Mouse (Mus musculus): ENCODE measurements around the gene Hoxd12. TPM values are rescaled to one million over a fixed set of nuclear protein-coding genes. Genes with fewer than 3 reads are reported as not detected.
A peak's percentile ranks its signal among the peaks of the same experiment; 100 is the strongest.

The Hoxd12 gene
- polyA plus RNA-seq, 1 experiment from 2014 or later = not detected

DNA sequence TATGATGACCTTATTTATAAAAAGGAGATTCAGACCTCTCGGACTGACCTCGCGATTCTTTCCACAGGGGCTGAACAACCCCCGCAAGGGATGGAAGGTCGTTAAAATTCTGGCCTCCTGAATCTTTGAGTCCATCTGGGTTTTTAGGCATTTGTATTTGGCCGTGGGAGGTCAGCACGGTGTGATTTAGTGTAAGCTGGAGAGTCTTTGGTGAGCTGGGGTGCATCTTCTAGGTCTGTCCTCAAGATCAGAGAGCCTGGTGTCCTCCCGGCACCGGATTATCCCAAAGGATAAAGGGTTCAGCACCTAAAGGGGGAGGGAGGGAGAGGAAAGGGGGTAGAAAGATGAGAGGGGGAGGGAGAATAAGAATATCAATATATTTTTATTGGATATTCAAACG lies 28.5 kb downstream of the Hoxd12 start:
- H3K4me3 ChIP-seq = no peak overlapping the region
- no peak overlapping the region for H3K9ac ChIP-seq (replicated peaks)
- no peaks in the 10 kb centered on the region for H3K36me3 ChIP-seq
- peaks cover 16% of the 10 kb centered on the region for H3K4me1 ChIP-seq
- H3K27ac ChIP-seq (replicated peaks) = no peak overlapping the region
- no peak overlapping the region for H3K4me2 ChIP-seq (replicated peaks)
- no peaks in the 10 kb centered on the region for H3K9me3 ChIP-seq
- ATAC-seq (replicated peaks) = no peak
- peaks cover 93% of the 10 kb centered on the region for H3K27me3 ChIP-seq
- 3% methylated on average over 10 of the region's 10 CpGs for WGBS

DNA sequence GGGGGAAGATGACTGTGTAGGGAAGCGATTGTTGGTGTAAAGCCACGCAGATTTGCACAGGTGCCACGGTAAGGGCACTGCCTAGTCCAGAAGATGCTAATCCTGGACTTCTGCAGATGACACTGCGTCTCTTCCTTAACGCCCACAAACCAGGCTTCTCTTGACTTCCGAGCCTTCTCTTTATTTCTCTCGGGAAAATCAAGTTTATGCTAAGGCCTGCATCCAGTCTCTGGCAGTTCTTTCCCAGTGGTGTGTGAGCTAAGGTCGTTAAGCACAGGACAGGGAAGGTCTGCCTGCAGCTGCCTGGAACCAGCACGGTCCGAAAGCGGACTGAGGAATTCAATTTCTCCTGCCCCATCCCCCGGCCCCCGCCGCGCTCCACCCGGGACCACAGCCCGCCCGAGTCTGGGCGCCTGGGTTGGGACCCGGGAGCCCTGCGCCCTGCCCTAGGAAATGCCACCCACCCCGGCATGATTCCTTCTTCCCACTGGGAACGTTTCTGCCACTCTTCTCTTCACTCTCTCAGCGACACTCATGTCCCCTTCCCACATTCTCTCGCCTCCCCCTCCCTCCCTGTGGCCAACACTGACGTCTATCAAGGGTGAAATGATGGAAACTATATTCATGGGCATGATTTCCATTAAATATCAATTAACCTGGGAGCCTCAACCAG lies 29.0 kb downstream of the Hoxd12 start:
- ATAC-seq (replicated peaks) = 0 out of 2 replicates have a peak, but pooled peaks have one; percentile 16
- peaks cover 94% of the 10 kb centered on the region for H3K27me3 ChIP-seq
- no peak overlapping the region for H3K27ac ChIP-seq (replicated peaks)
- WGBS = 2% methylated on average over 26 of the region's 26 CpGs
- H3K36me3 ChIP-seq = no peaks in the 10 kb centered on the region
- H3K4me3 ChIP-seq = no peak overlapping the region
- no peak overlapping the region for H3K4me2 ChIP-seq (replicated peaks)
- no peak overlapping the region for H3K9ac ChIP-seq (replicated peaks)
- no peaks in the 10 kb centered on the region for H3K9me3 ChIP-seq
- H3K4me1 ChIP-seq = peaks cover 14% of the 10 kb centered on the region

DNA sequence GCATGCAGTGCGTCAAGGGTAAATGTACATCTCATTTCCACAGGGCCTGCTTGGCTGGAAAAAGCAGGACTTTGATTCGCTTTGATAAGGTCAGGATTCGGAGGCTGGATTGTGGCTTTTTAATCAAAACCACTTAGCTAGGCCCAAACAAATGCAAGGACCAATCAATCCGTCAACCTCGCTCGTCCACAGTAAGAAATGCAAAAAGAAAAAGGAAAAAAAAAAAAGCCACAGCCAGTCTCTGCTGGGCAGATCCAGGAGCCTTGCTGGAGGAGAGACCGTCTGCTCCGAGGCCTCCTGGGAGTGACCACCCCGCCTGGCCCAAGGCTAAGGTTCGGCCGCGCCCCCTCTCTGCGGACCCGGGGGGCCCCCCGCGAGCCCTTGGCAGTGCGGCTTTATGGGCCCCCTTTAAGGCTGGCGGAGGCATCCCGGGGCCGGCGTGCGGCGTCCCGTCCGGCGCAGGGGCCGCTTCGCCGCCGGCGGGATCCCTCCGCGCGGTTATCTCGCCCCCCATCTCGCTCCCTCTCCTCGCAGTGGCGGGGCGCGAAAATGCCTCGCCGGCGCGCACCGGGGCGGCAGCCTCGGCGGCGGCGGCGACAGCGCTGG lies 29.7 kb downstream of the Hoxd12 start, which contains the start of gene Hoxd8:
TSS of gene Hoxd8 (plus strand) at position 223 of the 606 bp plus-strand sequence.
- ATAC-seq (replicated peaks) = no peak
- under 1% methylated on average over 41 of the region's 52 CpGs for WGBS

DNA sequence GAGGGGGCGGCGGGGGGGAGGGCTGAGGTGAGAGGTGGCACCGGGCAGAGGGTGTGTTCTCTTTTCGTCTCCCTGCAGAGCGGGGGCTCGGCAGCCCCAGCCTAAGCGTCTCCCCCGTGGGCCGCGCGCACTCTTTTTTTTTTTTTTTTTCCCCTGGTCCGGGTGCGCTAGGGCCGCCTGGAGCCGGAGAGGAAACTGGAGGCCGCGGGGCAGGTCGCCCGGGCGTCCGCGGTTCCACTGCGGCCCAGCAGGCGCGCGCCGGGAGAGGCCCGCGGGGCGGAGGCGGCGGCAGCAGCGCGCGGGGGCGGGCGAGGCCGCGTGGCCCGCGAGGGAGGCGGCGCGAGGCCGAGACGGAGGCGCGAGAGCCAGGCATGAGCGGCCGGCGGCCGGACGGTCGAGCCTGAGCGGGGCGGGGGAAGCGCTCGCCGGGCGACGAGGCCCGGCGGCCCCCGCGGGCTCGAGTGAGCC lies 30.2 kb downstream of the Hoxd12 start:
- WGBS = under 1% methylated on average over 59 of the region's 66 CpGs
- no peak overlapping the region for H3K9ac ChIP-seq (replicated peaks)

More for the DNA sequence above, 29.7 kb downstream of the Hoxd12 start, which contains the start of gene Hoxd8:
- peak within 1 kb of the TSS; percentile 32 for H3K4me3 ChIP-seq
- peaks cover 14% of the 10 kb centered on the region for H3K4me1 ChIP-seq
- H3K9ac ChIP-seq (replicated peaks) = no peak within 1 kb of the TSS
- H3K4me2 ChIP-seq (replicated peaks) = peak within 1 kb of the TSS; percentile 45
- no peaks in the 10 kb centered on the region for H3K9me3 ChIP-seq
- peaks cover 94% of the 10 kb centered on the region for H3K27me3 ChIP-seq
- H3K27ac ChIP-seq (replicated peaks) = no peak within 1 kb of the TSS
- no peaks in the 10 kb centered on the region for H3K36me3 ChIP-seq

DNA sequence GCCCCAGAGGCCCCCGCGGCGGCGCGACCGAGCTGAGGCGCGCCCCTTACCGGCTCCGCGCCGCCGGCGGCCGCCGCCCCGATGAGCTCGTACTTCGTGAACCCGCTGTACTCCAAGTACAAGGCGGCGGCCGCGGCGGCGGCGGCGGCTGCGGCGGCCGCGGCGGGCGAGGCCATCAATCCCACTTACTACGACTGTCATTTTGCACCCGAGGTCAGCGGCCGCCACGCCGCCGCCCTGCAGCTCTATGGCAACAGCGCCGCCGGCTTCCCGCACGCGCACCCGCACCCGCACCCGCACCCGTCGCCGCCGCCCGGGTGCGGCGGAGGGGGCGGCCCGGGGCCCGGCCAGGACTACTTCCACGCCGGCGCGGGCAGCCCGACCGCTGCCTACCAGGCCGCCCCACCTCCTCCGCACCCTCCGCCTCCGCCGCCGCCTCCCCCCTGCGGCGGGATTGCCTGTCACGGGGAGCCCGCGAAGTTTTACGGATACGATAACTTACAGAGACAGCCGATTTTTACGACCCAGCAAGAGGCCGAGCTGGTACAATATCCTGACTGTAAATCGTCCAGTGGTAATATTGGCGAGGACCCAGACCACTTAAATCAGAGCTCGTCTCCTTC lies 30.8 kb downstream of the Hoxd12 start:
- H3K27ac ChIP-seq (replicated peaks) = no peak overlapping the region
- peaks cover 94% of the 10 kb centered on the region for H3K27me3 ChIP-seq
- peak overlapping the region; percentile 32 for H3K4me3 ChIP-seq
- H3K4me1 ChIP-seq = peaks cover 14% of the 10 kb centered on the region
- H3K4me2 ChIP-seq (replicated peaks) = peak overlapping the region; percentile 45
- no peaks in the 10 kb centered on the region for H3K9me3 ChIP-seq
- H3K9ac ChIP-seq (replicated peaks) = no peak overlapping the region
- H3K36me3 ChIP-seq = no peaks in the 10 kb centered on the region
- WGBS = under 1% methylated on average over 64 of the region's 85 CpGs
- ATAC-seq (replicated peaks) = no peak; the same call in 1 of the 2 replicates

More for the DNA sequence above, 30.2 kb downstream of the Hoxd12 start:
- H3K4me2 ChIP-seq (replicated peaks) = peak overlapping the region; percentile 45
- H3K27ac ChIP-seq (replicated peaks) = no peak overlapping the region
- H3K27me3 ChIP-seq = peaks cover 94% of the 10 kb centered on the region
- H3K36me3 ChIP-seq = no peaks in the 10 kb centered on the region
- no peak; the same call in 1 of the 2 replicates for ATAC-seq (replicated peaks)
- H3K4me3 ChIP-seq = peak overlapping the region; percentile 32
- H3K4me1 ChIP-seq = peaks cover 14% of the 10 kb centered on the region
- H3K9me3 ChIP-seq = no peaks in the 10 kb centered on the region

DNA sequence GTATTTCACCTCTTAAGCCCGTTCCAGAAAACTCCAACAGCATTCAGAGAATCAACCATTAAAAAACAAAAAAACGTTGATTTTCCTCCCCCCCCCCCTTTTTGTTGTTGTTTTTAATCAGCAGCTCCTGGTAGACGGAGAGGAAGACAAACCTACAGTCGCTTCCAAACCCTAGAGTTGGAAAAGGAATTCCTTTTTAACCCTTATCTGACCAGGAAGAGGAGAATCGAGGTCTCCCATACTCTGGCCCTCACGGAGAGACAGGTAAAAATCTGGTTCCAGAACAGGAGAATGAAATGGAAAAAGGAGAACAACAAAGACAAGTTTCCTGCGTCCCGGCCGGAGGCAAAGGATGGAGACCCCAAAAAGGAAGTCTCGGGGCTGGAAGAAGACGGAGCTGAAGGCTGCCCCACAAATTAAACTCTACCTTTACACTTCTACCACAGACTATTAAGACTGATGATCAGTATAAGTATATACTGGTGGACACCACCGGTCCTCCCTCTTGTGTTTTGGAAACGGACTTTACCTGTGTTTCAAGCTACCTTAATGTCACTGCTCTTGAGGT lies 31.7 kb downstream of the Hoxd12 start:
- Histone ChIP-seq H3K9ac (replicated peaks) (no peak overlapping the region), H3K27me3 (peaks cover 93% of the 10 kb centered on the region), H3K4me3 (no peak overlapping the region), H3K4me1 (peaks cover 14% of the 10 kb centered on the region), H3K36me3 (no peaks in the 10 kb centered on the region), H3K4me2 (replicated peaks) (no peak overlapping the region), H3K9me3 (no peaks in the 10 kb centered on the region), H3K27ac (replicated peaks) (no peak overlapping the region)
- 1% methylated on average over 13 of the region's 13 CpGs for WGBS
- no peak for ATAC-seq (replicated peaks)

DNA sequence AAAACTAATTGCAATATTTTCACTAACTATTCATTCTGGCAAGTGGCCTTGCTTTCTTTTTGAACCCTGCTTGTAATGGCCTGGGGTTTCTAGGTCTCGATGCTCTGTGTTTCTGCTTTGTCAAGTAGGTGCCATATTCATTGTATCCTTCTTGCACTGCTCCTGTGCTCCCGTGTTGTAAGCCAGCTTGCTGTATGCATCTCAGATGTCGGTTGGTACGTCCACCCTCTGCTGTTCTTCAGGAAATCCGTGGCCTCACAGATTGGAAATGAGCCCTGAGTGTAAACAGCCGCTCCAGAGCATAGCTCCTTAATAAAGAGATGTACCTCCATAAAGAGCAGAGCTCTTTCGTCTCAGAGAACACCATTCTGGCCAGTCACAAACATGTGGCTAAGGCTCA lies 32.8 kb downstream of the Hoxd12 start:
- Histone ChIP-seq H3K9me3 (no peaks in the 10 kb centered on the region), H3K27me3 (peaks cover 94% of the 10 kb centered on the region), H3K36me3 (no peaks in the 10 kb centered on the region), H3K27ac (replicated peaks) (no peak overlapping the region), H3K4me1 (peaks cover 21% of the 10 kb centered on the region), H3K4me2 (replicated peaks) (no peak overlapping the region), H3K9ac (replicated peaks) (no peak overlapping the region), H3K4me3 (no peak overlapping the region)
- WGBS = 7% methylated on average over 7 of the region's 7 CpGs
- ATAC-seq (replicated peaks) = no peak

DNA sequence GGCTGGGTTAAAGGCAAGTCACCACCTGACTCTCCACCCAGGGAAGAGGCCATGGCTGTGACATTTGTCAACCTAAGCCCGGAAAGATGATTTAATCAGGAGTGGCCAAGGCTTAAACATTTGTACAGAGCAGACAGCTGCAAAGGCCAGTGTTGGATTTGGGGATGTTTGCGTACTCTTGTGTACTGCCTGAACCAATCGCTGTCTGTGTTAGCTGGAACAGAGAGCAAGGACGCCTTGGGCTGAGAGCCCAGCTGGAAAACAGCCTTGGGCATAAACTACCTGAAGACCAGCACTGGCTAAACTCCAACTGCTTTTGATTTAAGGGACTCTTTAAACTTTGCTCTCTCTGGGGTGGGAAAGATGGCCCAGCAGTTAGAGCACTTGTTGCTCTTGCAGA lies 33.9 kb downstream of the Hoxd12 start:
- Histone ChIP-seq H3K9me3 (no peaks in the 10 kb centered on the region), H3K27me3 (peaks cover 95% of the 10 kb centered on the region), H3K27ac (replicated peaks) (no peak overlapping the region), H3K4me2 (replicated peaks) (no peak overlapping the region), H3K4me3 (no peak overlapping the region), H3K36me3 (no peaks in the 10 kb centered on the region), H3K9ac (replicated peaks) (no peak overlapping the region), H3K4me1 (peaks cover 21% of the 10 kb centered on the region)
- WGBS = 2% methylated on average over 4 of the region's 4 CpGs
- no peak for ATAC-seq (replicated peaks)

DNA sequence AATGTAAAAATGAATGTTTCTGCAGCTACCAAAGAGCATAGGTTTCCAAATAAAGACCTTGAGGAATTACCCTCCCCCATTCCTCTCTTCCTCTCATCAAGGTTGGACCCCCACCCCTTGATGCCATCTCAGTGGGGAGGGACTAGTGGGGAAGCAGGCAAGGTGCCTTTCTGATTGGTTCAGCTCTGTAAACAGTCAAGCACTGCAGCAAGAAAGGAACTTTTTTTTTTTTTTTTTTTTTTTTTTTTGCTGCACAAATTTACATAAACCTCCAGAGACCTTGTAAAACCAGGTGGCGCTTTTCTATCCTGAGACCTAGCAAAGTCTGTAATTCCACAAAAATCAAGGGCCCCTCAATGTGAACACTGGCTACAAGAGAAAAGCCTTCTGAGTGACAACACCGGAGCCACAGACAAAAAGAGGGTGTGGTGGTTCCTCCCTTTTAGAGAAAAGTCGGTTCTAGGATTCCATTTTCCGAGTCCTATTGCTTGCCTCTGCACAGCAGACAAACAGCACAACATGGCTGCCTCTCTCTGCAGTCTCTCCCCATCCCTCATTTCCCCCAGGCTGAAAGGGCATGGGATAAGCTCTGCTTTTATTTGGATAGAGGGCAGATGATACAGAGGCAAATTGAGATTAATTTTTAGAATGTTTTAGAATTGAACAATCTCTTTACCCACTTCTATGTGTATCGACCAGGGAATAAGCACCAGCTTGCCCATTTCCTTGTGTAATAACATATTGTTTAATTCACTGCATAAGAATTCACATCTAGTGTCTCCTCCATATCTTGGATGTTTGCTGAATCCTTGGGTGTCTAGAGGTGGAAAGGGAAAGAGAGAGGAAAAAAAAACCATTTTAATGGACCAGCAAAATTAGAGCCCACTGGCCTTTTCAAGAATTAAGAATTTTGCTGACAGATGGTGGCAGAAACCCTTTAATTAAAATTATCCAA lies 34.9 kb downstream of the Hoxd12 start:
- H3K27ac ChIP-seq (replicated peaks) = no peak overlapping the region
- H3K9ac ChIP-seq (replicated peaks) = no peak overlapping the region
- H3K4me2 ChIP-seq (replicated peaks) = no peak overlapping the region
- H3K4me3 ChIP-seq = no peak overlapping the region
- WGBS = 2% methylated on average over 5 of the region's 5 CpGs
- H3K4me1 ChIP-seq = peaks cover 18% of the 10 kb centered on the region
- ATAC-seq (replicated peaks) = no peak
- peaks cover 95% of the 10 kb centered on the region for H3K27me3 ChIP-seq
- H3K9me3 ChIP-seq = no peaks in the 10 kb centered on the region
- no peaks in the 10 kb centered on the region for H3K36me3 ChIP-seq

DNA sequence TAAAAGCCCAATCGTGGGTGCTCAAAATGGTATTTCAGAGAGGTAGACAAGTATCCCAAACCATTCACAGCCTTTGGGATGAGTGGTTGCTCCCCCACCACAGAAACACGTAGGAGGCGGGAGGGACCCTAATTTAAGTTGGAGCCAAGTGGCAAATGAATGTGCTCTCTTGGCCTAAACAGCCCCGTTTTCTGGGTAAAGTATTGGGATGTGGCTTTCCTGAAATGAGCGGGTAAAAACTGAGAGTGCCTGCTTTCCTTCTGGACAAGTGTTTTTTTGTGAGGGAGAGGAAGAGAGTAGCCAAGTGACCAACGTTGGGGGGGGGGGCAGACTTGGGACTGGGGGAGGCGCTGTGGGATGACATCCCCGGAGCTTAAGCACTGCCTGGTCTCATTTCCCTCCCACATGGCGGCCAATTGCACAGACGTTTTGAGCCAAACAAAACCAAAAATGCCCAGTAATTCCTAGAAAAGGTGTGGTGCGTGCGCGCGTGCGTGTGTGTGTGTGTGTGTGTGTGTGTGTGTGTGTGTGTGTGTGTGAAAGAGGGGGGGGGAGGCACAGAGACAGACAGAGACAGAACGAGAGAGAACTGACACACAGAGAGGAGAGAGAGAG lies 36.2 kb downstream of the Hoxd12 start:
- H3K4me1 ChIP-seq = peaks cover 9% of the 10 kb centered on the region
- H3K4me2 ChIP-seq (replicated peaks) = no peak overlapping the region
- no peak overlapping the region for H3K4me3 ChIP-seq
- H3K27me3 ChIP-seq = peaks cover 98% of the 10 kb centered on the region
- no peak for ATAC-seq (replicated peaks)
- no peak overlapping the region for H3K9ac ChIP-seq (replicated peaks)
- no peaks in the 10 kb centered on the region for H3K9me3 ChIP-seq
- H3K27ac ChIP-seq (replicated peaks) = no peak overlapping the region
- under 1% methylated on average over 16 of the region's 16 CpGs for WGBS
- no peaks in the 10 kb centered on the region for H3K36me3 ChIP-seq

Data from forebrain, embryonic 15.5 days (tissue).